Mouse (Mus musculus) hindbrain, postnatal 0 days (tissue): ENCODE measurements at regions not wholly inside any gene's neighbourhood (a gene's known extent, or its start where the extent isn't known, plus 50 kb on each side); places are given as distances from the start of the nearest gene placed in this dataset.

Experiments
- ATAC-seq: fragments of 200-750 bp; cut with Nextera tagmentation; 2 replicates; pipeline ENCODE4 v1.8.0; 2017; ENCODE audit warnings: mild to moderate bottlenecking, moderate TSS enrichment, moderate library complexity
- DNase-seq: peaks from one replicate; pipeline ENCODE4 v3.0.0-alpha.2; 2015; ENCODE audit warnings: low spot score
- H3K27ac ChIP-seq: fragments of 300-500 bp; sonication (generic); 2 replicates; pipeline ENCODE4 v1.5.1; 2014; ENCODE audit warnings: mild to moderate bottlenecking
- H3K27me3 ChIP-seq: fragments of 300-500 bp; sonication (generic); 2 replicates; pipeline ENCODE4 v1.6.1; 2014; ENCODE audit warnings: low read length, mixed read lengths; ENCODE audit not compliant: insufficient read depth
- H3K36me3 ChIP-seq: fragments of 300-500 bp; sonication (generic); 2 replicates; pipeline ENCODE4 v1.6.1; 2014; ENCODE audit warnings: low read length, mixed read lengths; ENCODE audit not compliant: insufficient read depth
- H3K4me1 ChIP-seq: fragments of 300-500 bp; sonication (generic); 2 replicates; pipeline ENCODE4 v1.6.1; 2014; ENCODE audit warnings: antibody characterized with exemption, low read length, mixed read lengths; ENCODE audit not compliant: insufficient read depth
- H3K4me2 ChIP-seq: fragments of 300-500 bp; sonication (generic); 2 replicates; pipeline ENCODE4 v1.6.1; 2014; ENCODE audit warnings: low read depth, mild to moderate bottlenecking, low read length, moderate library complexity, mixed read lengths
- H3K4me3 ChIP-seq: fragments of 300-500 bp; sonication (generic); 2 replicates; pipeline ENCODE4 v1.5.1; 2014; ENCODE audit warnings: low read length
- H3K9ac ChIP-seq: fragments of 300-500 bp; sonication (generic); replicated peaks from 2 replicates; pipeline ENCODE4 v1.6.1; 2014; ENCODE audit warnings: mild to moderate bottlenecking, low read length, moderate library complexity, mixed read lengths
- H3K9me3 ChIP-seq: fragments of 300-500 bp; sonication (generic); 2 replicates; pipeline ENCODE4 v1.6.1; 2016; ENCODE audit warnings: low read length, mixed read lengths
- CTCF ChIP-seq: IDR thresholded peaks from 2 replicates; pipeline ENCODE4 v1.5.1; 2016; ENCODE audit warnings: antibody characterized with exemption, control low read depth, low read depth
- WGBS: fragments of 180-500 bp; shearing (Covaris S2); extraction: QIAGEN DNeasy Blood & Tissue Kit; methylation state at CpG from one replicate; pipeline ENCODE4 v1.1.7; 2014; 5-methylcytosine and 5-hydroxymethylcytosine counted together

DNA sequence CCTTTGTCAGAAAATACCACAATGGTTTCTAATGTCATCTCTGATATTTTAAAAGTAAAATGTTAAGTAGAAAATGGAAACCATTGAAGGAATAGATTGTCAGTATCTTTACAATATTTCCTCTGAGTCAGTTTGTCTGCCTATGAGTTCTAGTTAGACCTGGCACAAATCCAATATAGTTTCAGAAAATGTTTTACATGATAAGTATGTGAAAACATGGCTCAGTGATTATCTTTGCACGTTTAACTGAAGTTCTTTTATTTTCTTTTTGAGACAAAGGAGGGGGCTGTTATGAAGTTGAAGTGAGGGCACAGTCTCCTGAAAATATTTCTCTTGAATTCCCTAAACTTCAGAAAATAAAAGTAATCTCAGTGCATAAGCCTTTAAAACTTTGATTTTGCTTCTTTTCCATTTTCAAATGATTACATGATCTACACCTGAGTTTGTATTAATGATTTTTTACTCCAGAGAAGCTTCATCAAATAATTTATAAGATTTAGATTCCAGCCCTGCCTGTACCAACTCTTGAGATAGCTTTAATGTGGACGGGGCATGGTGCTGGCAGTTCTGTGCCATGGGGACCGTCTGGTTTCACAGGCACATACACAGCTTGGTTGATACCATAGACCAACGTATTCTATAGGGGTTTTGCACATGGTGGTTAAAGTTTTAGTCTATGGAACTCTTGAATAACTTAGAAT, 336.5 kb downstream of the Pdha2 start:
- WGBS: 68% methylated on average over 4 of the region's 4 CpGs
- Histone ChIP-seq H3K27me3 (no peaks in the 10 kb centered on the region), H3K36me3 (no peaks in the 10 kb centered on the region), H3K4me2 (no peak overlapping the region), H3K9me3 (no peaks in the 10 kb centered on the region), H3K9ac (no peak overlapping the region), H3K4me1 (no peaks in the 10 kb centered on the region), H3K27ac (no peak overlapping the region), H3K4me3 (no peak overlapping the region)
- ATAC-seq (no peak), DNase-seq (no peak)
- no peak for TF ChIP-seq CTCF

- H3K27ac ChIP-seq: no peak overlapping the region
- no peak for ATAC-seq
- no peak overlapping the region for H3K4me2 ChIP-seq
- no peak overlapping the region for H3K4me3 ChIP-seq
- H3K27me3 ChIP-seq: no peaks in the 10 kb centered on the region
- no peaks in the 10 kb centered on the region for H3K36me3 ChIP-seq
- H3K4me1 ChIP-seq: no peaks in the 10 kb centered on the region
- no peak overlapping the region for H3K9ac ChIP-seq
- WGBS: 79% methylated on average over 9 of the region's 9 CpGs
- no peak for DNase-seq
- H3K9me3 ChIP-seq: no peaks in the 10 kb centered on the region
- no peak for TF ChIP-seq CTCF
Observed at GRCm38 (mm10) chr3:140874070-140874895, 337.9 kb downstream of the Pdha2 start.

DNA sequence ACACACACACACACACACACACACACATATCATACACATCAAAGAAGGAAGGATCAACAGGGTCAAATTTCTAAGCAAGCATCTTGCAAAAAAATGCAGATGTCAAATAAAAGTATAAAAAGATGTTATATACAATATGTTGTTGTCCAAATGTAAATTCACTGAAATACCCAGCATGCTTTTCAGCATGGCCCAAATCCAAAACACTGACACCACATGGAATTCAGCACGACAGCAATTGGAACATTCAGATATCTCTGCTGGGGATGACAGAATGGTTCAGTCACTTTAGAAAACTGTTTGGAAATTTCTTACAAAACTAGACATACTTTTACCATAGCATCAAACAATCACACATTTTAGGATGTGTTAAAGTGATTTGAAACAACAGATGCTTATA, 339.6 kb downstream of the Pdha2 start:
- Histone ChIP-seq H3K36me3 (no peaks in the 10 kb centered on the region), H3K9ac (no peak overlapping the region), H3K4me1 (no peaks in the 10 kb centered on the region), H3K27me3 (no peaks in the 10 kb centered on the region), H3K4me2 (no peak overlapping the region), H3K27ac (no peak overlapping the region), H3K4me3 (no peak overlapping the region), H3K9me3 (no peaks in the 10 kb centered on the region)
- 54% methylated on average over 1 of the region's 1 CpGs for WGBS
- ATAC-seq: no peak
- no peak for DNase-seq
- TF ChIP-seq CTCF: no peak

GRCm38 (mm10) chr3:140871261-140871660, 340.9 kb downstream of the Pdha2 start:
- Histone ChIP-seq H3K9me3 (no peaks in the 10 kb centered on the region), H3K4me1 (no peaks in the 10 kb centered on the region), H3K4me2 (no peak overlapping the region), H3K36me3 (no peaks in the 10 kb centered on the region), H3K4me3 (no peak overlapping the region), H3K27me3 (no peaks in the 10 kb centered on the region), H3K27ac (no peak overlapping the region), H3K9ac (no peak overlapping the region)
- no peak for TF ChIP-seq CTCF
- no peak for ATAC-seq
- no peak for DNase-seq
- WGBS: 100% methylated on average over 2 of the region's 2 CpGs

GRCm38 (mm10) chr3:140840197-140840596, 372.0 kb downstream of the Pdha2 start:
- DNase-seq: no peak
- 74% methylated on average over 2 of the region's 2 CpGs for WGBS

GRCm38 (mm10) chr3:140837976-140838581, 374.1 kb downstream of the Pdha2 start:
- Histone ChIP-seq H3K27me3 (no peaks in the 10 kb centered on the region), H3K27ac (no peak overlapping the region), H3K9ac (no peak overlapping the region), H3K9me3 (no peaks in the 10 kb centered on the region), H3K4me1 (no peaks in the 10 kb centered on the region), H3K36me3 (no peaks in the 10 kb centered on the region), H3K4me2 (no peak overlapping the region), H3K4me3 (no peak overlapping the region)
- no peak for DNase-seq
- WGBS: 77% methylated on average over 2 of the region's 2 CpGs
- no peak for ATAC-seq
- no peak for TF ChIP-seq CTCF

More at GRCm38 (mm10) chr3:140840197-140840596, 372.0 kb downstream of the Pdha2 start:
- ATAC-seq: no peak
- Histone ChIP-seq H3K27ac (no peak overlapping the region), H3K4me2 (no peak overlapping the region), H3K9me3 (no peaks in the 10 kb centered on the region), H3K27me3 (no peaks in the 10 kb centered on the region), H3K36me3 (no peaks in the 10 kb centered on the region), H3K9ac (no peak overlapping the region), H3K4me3 (no peak overlapping the region), H3K4me1 (no peaks in the 10 kb centered on the region)
- TF ChIP-seq CTCF: no peak

- no peak for TF ChIP-seq CTCF
- H3K9me3 ChIP-seq: no peaks in the 10 kb centered on the region
- no peaks in the 10 kb centered on the region for H3K27me3 ChIP-seq
- H3K4me2 ChIP-seq: no peak overlapping the region
- H3K27ac ChIP-seq: no peak overlapping the region
- no peaks in the 10 kb centered on the region for H3K4me1 ChIP-seq
- DNase-seq (no peak), ATAC-seq (no peak)
- H3K4me3 ChIP-seq: no peak overlapping the region
- H3K9ac ChIP-seq: no peak overlapping the region
- no peaks in the 10 kb centered on the region for H3K36me3 ChIP-seq
Observed at GRCm38 (mm10) chr3:140821266-140821665, 390.9 kb downstream of the Pdha2 start.
